Mouse (Mus musculus): ENCODE results near the gene Slc34a2. TPM values are rescaled to one million over a fixed set of nuclear protein-coding genes. Genes with fewer than 3 reads are reported as not detected.

Slc34a2 gene
- total RNA-seq, 2 experiments from 2014 or later = 0.07 to 0.23 TPM

- DNase-seq (ENCODE audit: low spot score in 2 of 2) = no peak
Observed at GRCm38 (mm10) chr5:53108668-53109067, 70.8 kb downstream of the Slc34a2 start.

GRCm38 (mm10) chr5:53110225-53110624 is 72.3 kb downstream of the Slc34a2 start:
- no peak for DNase-seq (ENCODE audit: low spot score in 2 of 2)

GRCm38 (mm10) chr5:53111036-53111435 is 73.2 kb downstream of the Slc34a2 start:
- no peak for DNase-seq (ENCODE audit: low spot score in 2 of 2)

- DNase-seq (ENCODE audit: low spot score in 2 of 2) = no peak
Observed at GRCm38 (mm10) chr5:53112942-53113341, 75.1 kb downstream of the Slc34a2 start.

- DNase-seq (ENCODE audit: low spot score in 2 of 2) = no peak
Observed at GRCm38 (mm10) chr5:53114616-53115267, 76.9 kb downstream of the Slc34a2 start.

GRCm38 (mm10) chr5:53118212-53118611 is 80.3 kb downstream of the Slc34a2 start:
- DNase-seq (ENCODE audit: low spot score in 2 of 2) = no peak

GRCm38 (mm10) chr5:53119689-53120088 is 81.8 kb downstream of the Slc34a2 start:
- DNase-seq (ENCODE audit: low spot score in 2 of 2) = no peak

Other genes starting within 250 kb of the Slc34a2 start
- 10 to 100 TPM; 58.1 to 60.2 TPM for gene Anapc4, start 204.1 kb upstream of the Slc34a2 start, total RNA-seq (2021)
- 10 to 100 TPM; 56.9 to 63.9 TPM for gene Sel1l3, start 175.8 kb downstream of the Slc34a2 start, total RNA-seq (2021)
- gene Smim20, start 229.0 kb downstream of the Slc34a2 start, total RNA-seq (2021) = 10 to 100 TPM; 29.2 to 34.2 TPM

All from left cerebral cortex, adult 18-20 months (tissue).